Mouse (Mus musculus): ENCODE measurements around the gene Arid1b. TPM values are rescaled to one million over a fixed set of nuclear protein-coding genes. Genes with fewer than 3 reads are reported as not detected.

Arid1b gene
- total RNA-seq, 2 experiments from 2014 or later = 72.6 to 72.7 TPM

- DNase-seq (ENCODE audit: low spot score in 2 of 2) = no peak
These were observed 210.1 kb downstream of the Arid1b start for GRCm38 (mm10) chr17:5204103-5204665.

GRCm38 (mm10) chr17:5205163-5205581 is 211.0 kb downstream of the Arid1b start:
- no peak for DNase-seq (ENCODE audit: low spot score in 2 of 2)

GRCm38 (mm10) chr17:5206731-5207130 is 212.6 kb downstream of the Arid1b start:
- DNase-seq (ENCODE audit: low spot score in 2 of 2) = no peak

GRCm38 (mm10) chr17:5207881-5208280 is 213.7 kb downstream of the Arid1b start:
- DNase-seq (ENCODE audit: low spot score in 2 of 2) = no peak

GRCm38 (mm10) chr17:5208362-5208761 is 214.2 kb downstream of the Arid1b start:
- no peak for DNase-seq (ENCODE audit: low spot score in 2 of 2)

- DNase-seq (ENCODE audit: low spot score in 2 of 2) = no peak
These were observed 214.9 kb downstream of the Arid1b start for GRCm38 (mm10) chr17:5209076-5209475.

- DNase-seq (ENCODE audit: low spot score in 2 of 2) = no peak
These were observed 216.1 kb downstream of the Arid1b start for GRCm38 (mm10) chr17:5210101-5210727.

- DNase-seq (ENCODE audit: low spot score in 2 of 2) = no peak
These were observed 216.8 kb downstream of the Arid1b start for GRCm38 (mm10) chr17:5210891-5211290.

- DNase-seq (ENCODE audit: low spot score in 2 of 2) = no peak
These were observed 218.0 kb downstream of the Arid1b start for GRCm38 (mm10) chr17:5212166-5212565.

GRCm38 (mm10) chr17:5213441-5213840 is 219.3 kb downstream of the Arid1b start:
- no peak for DNase-seq (ENCODE audit: low spot score in 2 of 2)

- no peak for DNase-seq (ENCODE audit: low spot score in 2 of 2)
These were observed 221.2 kb downstream of the Arid1b start for GRCm38 (mm10) chr17:5215352-5215751.

- no peak for DNase-seq (ENCODE audit: low spot score in 2 of 2)
These were observed 222.9 kb downstream of the Arid1b start for GRCm38 (mm10) chr17:5216965-5217546.

- DNase-seq (ENCODE audit: low spot score in 2 of 2) = no peak
These were observed 224.0 kb downstream of the Arid1b start for GRCm38 (mm10) chr17:5217852-5218845.

- no peak for DNase-seq (ENCODE audit: low spot score in 2 of 2)
These were observed 224.9 kb downstream of the Arid1b start for GRCm38 (mm10) chr17:5218955-5219557.

GRCm38 (mm10) chr17:5221041-5221440 is 226.9 kb downstream of the Arid1b start:
- no peak for DNase-seq (ENCODE audit: low spot score in 2 of 2)

GRCm38 (mm10) chr17:5221558-5221957 is 227.4 kb downstream of the Arid1b start:
- no peak for DNase-seq (ENCODE audit: low spot score in 2 of 2)

GRCm38 (mm10) chr17:5222827-5223226 is 228.7 kb downstream of the Arid1b start:
- no peak for DNase-seq (ENCODE audit: low spot score in 2 of 2)

GRCm38 (mm10) chr17:5224932-5225331 is 230.8 kb downstream of the Arid1b start:
- no peak for DNase-seq (ENCODE audit: low spot score in 2 of 2)

- no peak for DNase-seq (ENCODE audit: low spot score in 2 of 2)
These were observed 233.0 kb downstream of the Arid1b start for GRCm38 (mm10) chr17:5227136-5227535.

- no peak for DNase-seq (ENCODE audit: low spot score in 2 of 2)
These were observed 234.0 kb downstream of the Arid1b start for GRCm38 (mm10) chr17:5227950-5228615.

Data from left cerebral cortex, adult 18-20 months (tissue).